Mouse (Mus musculus): ENCODE measurements around the gene Nmur1.
"Not testable (repeated sequence)": the region's sequence is repeated elsewhere in the genome, so short reads cannot be mapped to it uniquely, and the experiment has no call there.

The Nmur1 gene

GRCm38 (mm10) chr1:86426128-86426527, at the start of gene Nmur1, which contains the start of gene Tex44:
Gene Nmur1, minus strand, starts transcription at chr1:86426228.
Gene Tex44, plus strand, starts transcription at chr1:86426329.
- no peak for DNase-seq (ENCODE audit: low read depth)

GRCm38 (mm10) chr1:86473109-86473760, 47.2 kb upstream of the Nmur1 start:
- DNase-seq (ENCODE audit: low read depth): no peak

- no peak for DNase-seq (ENCODE audit: low read depth)
Measured at GRCm38 (mm10) chr1:86472197-86472952, 46.3 kb upstream of the Nmur1 start.

- DNase-seq (ENCODE audit: low read depth): not testable (repeated sequence)
Measured at GRCm38 (mm10) chr1:86471504-86471961, 45.5 kb upstream of the Nmur1 start.

GRCm38 (mm10) chr1:86470519-86471181, 44.6 kb upstream of the Nmur1 start:
- no peak for DNase-seq (ENCODE audit: low read depth)

GRCm38 (mm10) chr1:86469876-86470275, 43.8 kb upstream of the Nmur1 start:
- DNase-seq (ENCODE audit: low read depth): no peak

GRCm38 (mm10) chr1:86467416-86467815, 41.4 kb upstream of the Nmur1 start:
- DNase-seq (ENCODE audit: low read depth): no peak

GRCm38 (mm10) chr1:86464875-86465224, 38.8 kb upstream of the Nmur1 start:
- no peak for DNase-seq (ENCODE audit: low read depth)

- DNase-seq (ENCODE audit: low read depth): no peak
Measured at GRCm38 (mm10) chr1:86464223-86464874, 38.3 kb upstream of the Nmur1 start.

- DNase-seq (ENCODE audit: low read depth): no peak
Measured at GRCm38 (mm10) chr1:86459371-86459770, 33.3 kb upstream of the Nmur1 start.

GRCm38 (mm10) chr1:86456892-86457581, 31.0 kb upstream of the Nmur1 start:
- no peak for DNase-seq (ENCODE audit: low read depth)

- no peak for DNase-seq (ENCODE audit: low read depth)
Measured at GRCm38 (mm10) chr1:86452713-86453112, 26.7 kb upstream of the Nmur1 start.

GRCm38 (mm10) chr1:86449966-86450365, 23.9 kb upstream of the Nmur1 start:
- no peak for DNase-seq (ENCODE audit: low read depth)

GRCm38 (mm10) chr1:86448272-86448671, 22.2 kb upstream of the Nmur1 start:
- DNase-seq (ENCODE audit: low read depth): no peak

- no peak for DNase-seq (ENCODE audit: low read depth)
Measured at GRCm38 (mm10) chr1:86447596-86448171, 21.7 kb upstream of the Nmur1 start.

- DNase-seq (ENCODE audit: low read depth): no peak
Measured at GRCm38 (mm10) chr1:86443386-86444172, 17.6 kb upstream of the Nmur1 start.

GRCm38 (mm10) chr1:86442832-86443231, 16.8 kb upstream of the Nmur1 start:
- no peak for DNase-seq (ENCODE audit: low read depth)

GRCm38 (mm10) chr1:86441980-86442831, 16.2 kb upstream of the Nmur1 start:
- peak; percentile 71 for DNase-seq (ENCODE audit: low read depth)

GRCm38 (mm10) chr1:86441724-86441979, 15.6 kb upstream of the Nmur1 start:
- DNase-seq (ENCODE audit: low read depth): no peak

Measured in c-Kit-positive CD71-positive TER-119-negative erythroid progenitor cells, embryonic 14.5 days (primary cell).